8 mouse cellular contexts compared by ENCODE assay signal in the genomic region with DNA sequence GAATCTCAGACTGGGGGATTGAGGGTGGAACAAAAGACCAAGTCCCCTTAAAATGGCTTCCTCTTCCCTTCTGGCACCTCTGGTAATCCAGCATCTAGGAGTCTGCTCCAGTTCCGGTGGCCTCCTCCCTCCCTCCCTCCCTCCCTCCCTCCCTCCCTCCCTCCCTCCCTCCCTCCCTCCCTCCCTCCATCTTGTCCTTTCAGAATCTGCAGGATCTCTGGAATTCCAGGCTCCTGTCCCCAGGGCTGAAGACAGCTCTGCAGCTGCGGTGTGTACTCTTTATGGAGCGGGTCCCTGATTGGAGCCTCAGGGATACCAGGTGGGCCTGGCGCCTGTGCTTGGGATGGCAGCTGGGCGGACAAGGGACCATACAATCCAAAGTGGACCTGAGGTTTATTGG. TPM values are rescaled to one million over a fixed set of nuclear protein-coding genes. Genes with fewer than 3 reads are reported as not detected.
DNase-seq lines count a peak whose midpoint lies in the region; ATAC-seq and TF ChIP-seq lines count a peak whose summit lies in the region.

No protein-coding gene starts in this region.

- ATAC-seq in heart, embryonic 12.5 days (ENCODE audit: insufficient number of reproducible peaks, low FRiP score) = peak; percentile 5; the same call in 1 of the 2 replicates

- no peak for TF ChIP-seq CTCF in MEL (IDR thresholded peaks at IDR 0.05 in 2 of 3, conservative IDR thresholded peaks at IDR 0.05 in 1 of 3; ENCODE audit: control insufficient read depth in 1 of 3, insufficient read depth in 1 of 3, low read depth in 2 of 3, low read length in 3 of 3, poor library complexity in 1 of 3, severe bottlenecking in 1 of 3)

- no peaks in the 10 kb centered on the region for H3K27me3 ChIP-seq in heart, embryonic 12.5 days (replicated peaks)
- H3K27me3 ChIP-seq in MEL (ENCODE audit: control insufficient read depth in 1 of 2, insufficient read depth in 2 of 2, low read length in 2 of 2) = no peaks in the 10 kb centered on the region
- H3K27me3 ChIP-seq in hindbrain, embryonic 10.5 days (ENCODE audit: insufficient read depth, poor library complexity, severe bottlenecking) = no peaks in the 10 kb centered on the region

- DNase-seq in heart, postnatal 36 days = no peak
- DNase-seq in MEL (ENCODE audit: low read depth, low spot score) = no peak
- DNase-seq in hindbrain, embryonic 10.5 days (ENCODE audit: low spot score) = peak; percentile 14
- no peak for DNase-seq in layer of hippocampus, postnatal 36 days
- no peak for DNase-seq in thymus, postnatal 0 days (ENCODE audit: low spot score)
- no peak for DNase-seq in yolk sac, embryonic 10.5 days (ENCODE audit: low spot score)

- peaks cover 56% of the 10 kb centered on the region for H3K4me1 ChIP-seq in heart, embryonic 12.5 days (replicated peaks)
- peaks cover 7 to 33% of the 10 kb centered on the region in 2 experiments; a peak in 3 of 4 replicates for H3K4me1 ChIP-seq in MEL (ENCODE audit: control insufficient read depth in 1 of 2, insufficient read depth in 2 of 2, low read length in 2 of 2)
- H3K4me1 ChIP-seq in hindbrain, embryonic 10.5 days (replicated peaks) = peaks cover 60% of the 10 kb centered on the region

- intact Hi-C loops in heart, postnatal 36 days (cut with DNase I) = no loop called here

- peak overlapping the region; percentile 86 for H3K27ac ChIP-seq in heart, embryonic 12.5 days (ENCODE audit: poor library complexity, severe bottlenecking)
- peak overlapping the region; percentile 96 for H3K27ac ChIP-seq in MEL (ENCODE audit: control insufficient read depth, low read depth, low read length)
- H3K27ac ChIP-seq in hindbrain, embryonic 10.5 days = peak overlapping the region; percentile 96
- H3K27ac ChIP-seq in macrophage = peak overlapping the region; percentile 100

- H3K4me3 ChIP-seq in heart, embryonic 12.5 days = peak overlapping the region; percentile 75
- no peak overlapping the region; a peak in 1 of 4 replicates for H3K4me3 ChIP-seq in MEL (ENCODE audit: control insufficient read depth in 1 of 2, insufficient read depth in 1 of 2, low read depth in 2 of 2, low read length in 2 of 2)
- peak overlapping the region; percentile 91; the same call in 1 of the 2 replicates for H3K4me3 ChIP-seq in hindbrain, embryonic 10.5 days
- H3K4me3 ChIP-seq in macrophage (ENCODE audit: inconsistent target) = no peak overlapping the region

- no peak for TF ChIP-seq EP300 in MEL (IDR thresholded peaks at IDR 0.05; ENCODE audit: low read depth in 1 of 2, low read length in 2 of 2)

- H3K36me3 ChIP-seq in heart, embryonic 12.5 days = peaks cover 64% of the 10 kb centered on the region
- H3K36me3 ChIP-seq in MEL (ENCODE audit: control insufficient read depth in 1 of 2, insufficient read depth in 2 of 2, low read length in 2 of 2) = peaks cover 7 to 27% of the 10 kb centered on the region in 2 experiments
- H3K36me3 ChIP-seq in hindbrain, embryonic 10.5 days = peaks cover 72% of the 10 kb centered on the region
- peaks cover 33% of the 10 kb centered on the region; the same call in 1 of the 2 replicates for H3K36me3 ChIP-seq in macrophage (ENCODE audit: inconsistent target)

- 58% methylated on average over 5 of the region's 5 CpGs for WGBS in heart, embryonic 12.5 days
- WGBS in hindbrain, embryonic 10.5 days = 51% methylated on average over 5 of the region's 5 CpGs
- 100% methylated on average over 1 of the region's 5 CpGs for WGBS in macrophage (ENCODE audit: missing documents)

- no peaks in the 10 kb centered on the region for H3K9me3 ChIP-seq in heart, embryonic 12.5 days (replicated peaks)
- H3K9me3 ChIP-seq in MEL (replicated peaks; ENCODE audit: insufficient read depth, low read length) = no peaks in the 10 kb centered on the region
- no peaks in the 10 kb centered on the region for H3K9me3 ChIP-seq in hindbrain, embryonic 10.5 days

- H3K9ac ChIP-seq in heart, embryonic 12.5 days = peak overlapping the region; percentile 64; the same call in 1 of the 2 replicates
- H3K9ac ChIP-seq in MEL (ENCODE audit: control insufficient read depth, low read depth, low read length, poor library complexity, severe bottlenecking) = peak overlapping the region; percentile 76

- TF ChIP-seq RAD21 in MEL (IDR thresholded peaks at IDR 0.05; ENCODE audit: low read depth, low read length) = no peak

- peak overlapping the region; percentile 72 for H3K4me2 ChIP-seq in heart, embryonic 12.5 days

- no peak for TF ChIP-seq POLR2A in MEL (IDR thresholded peaks at IDR 0.05; ENCODE audit: control insufficient read depth in 1 of 2, insufficient read depth in 1 of 2, low read depth in 1 of 2, low read length in 2 of 2, poor library complexity in 1 of 2)

- H3K79me2 ChIP-seq in MEL (ENCODE audit: control insufficient read depth, insufficient read depth, low read length, poor library complexity) (peaks cover 38% of the 10 kb centered on the region), macrophage (ENCODE audit: inconsistent target) (peaks cover 82% of the 10 kb centered on the region)

RNA-seq across cellular contexts. Expression of a gene that starts 1.6 kb away (rescaled TPM):
- 4,047 and 4,171 TPM in 2 replicates for polyA plus RNA-seq in heart, embryonic 12.5 days (2016; fragmentation: Nextera tagmentation; extraction: Ambion mirVana)
- 100 to 1,000 TPM; 246 to 262 TPM for total RNA-seq in heart, postnatal 36 days (2021)
- total RNA-seq in MEL (2012; rRNA removed) = 1,416 and 1,470 TPM in 2 replicates
- 1,000 to 10,000 TPM in 1 of 2 experiments, not detected in 1; 2,290 TPM for polyA plus RNA-seq in MEL (2012; ENCODE audit: insufficient read depth in 1 of 2, insufficient read length in 2 of 2, low read depth in 1 of 2, low replicate concordance in 2 of 2, missing spikeins in 1 of 2)
- 5,819 and 7,209 TPM in 2 replicates for polyA plus RNA-seq in hindbrain, embryonic 10.5 days (2016; fragmentation: Nextera tagmentation; extraction: Ambion mirVana)
- total RNA-seq in macrophage (2018; cell fraction: chromatin; rRNA removed) = 1,000 to 10,000 TPM in 17 of 26 experiments, 100 to 1,000 TPM in 9; 394 to 2,185 (median 1,126) TPM
- over 10,000 TPM; 22,605 to 41,733 (median 29,198) TPM for total RNA-seq in macrophage (2018; cell fraction: cytosol; rRNA removed)
- total RNA-seq in macrophage (2018; cell fraction: nucleus; rRNA removed) = 1,000 to 10,000 TPM; 1,882 to 6,751 (median 4,081) TPM
- polyA plus RNA-seq in macrophage (2018) = 15,351 to 37,573 TPM (median 32,957 TPM) in 3 replicates
- total RNA-seq in layer of hippocampus, postnatal 36 days (2021) = 100 to 1,000 TPM; 187 to 197 TPM
- polyA plus RNA-seq in thymus, postnatal 0 days (2015; fragmentation: Nextera tagmentation; extraction: Ambion mirVana) = 3,702 and 3,772 TPM in 2 replicates

RNA-seq across cellular contexts. Expression of a gene that starts 5.4 kb away (rescaled TPM):
- 139 and 151 TPM in 2 replicates for polyA plus RNA-seq in heart, embryonic 12.5 days (2016; fragmentation: Nextera tagmentation; extraction: Ambion mirVana)
- 10 to 100 TPM; 26.9 to 28.5 TPM for total RNA-seq in heart, postnatal 36 days (2021)
- total RNA-seq in MEL (2012; rRNA removed) = 105 and 130 TPM in 2 replicates
- polyA plus RNA-seq in MEL (2012; ENCODE audit: insufficient read depth in 1 of 2, insufficient read length in 2 of 2, low read depth in 1 of 2, low replicate concordance in 2 of 2, missing spikeins in 1 of 2) (100 to 1,000 TPM; 205 to 778 TPM), macrophage (2018) (72.6 to 246 TPM (median 245 TPM) in 3 replicates)
- 264 and 295 TPM in 2 replicates for polyA plus RNA-seq in hindbrain, embryonic 10.5 days (2016; fragmentation: Nextera tagmentation; extraction: Ambion mirVana)
- 100 to 1,000 TPM in 21 of 26 experiments, 10 to 100 TPM in 5; 69.8 to 213 (median 134) TPM for total RNA-seq in macrophage (2018; cell fraction: chromatin; rRNA removed)
- 100 to 1,000 TPM; 144 to 214 (median 171) TPM for total RNA-seq in macrophage (2018; cell fraction: cytosol; rRNA removed)
- total RNA-seq in macrophage (2018; cell fraction: nucleus; rRNA removed) = 100 to 1,000 TPM; 106 to 261 (median 170) TPM
- 10 to 100 TPM; 73.5 to 80.8 TPM for total RNA-seq in layer of hippocampus, postnatal 36 days (2021)
- polyA plus RNA-seq in thymus, postnatal 0 days (2015; fragmentation: Nextera tagmentation; extraction: Ambion mirVana) = 177 and 178 TPM in 2 replicates

RNA-seq across cellular contexts. Expression of a gene that starts 20.4 kb away (rescaled TPM):
- polyA plus RNA-seq in heart, embryonic 12.5 days (2016; fragmentation: Nextera tagmentation; extraction: Ambion mirVana) = 0.87 TPM in 2 replicates
- total RNA-seq in heart, postnatal 36 days (2021) = under 1 TPM in 1 of 2 experiments, not detected in 1; 0.16 TPM
- total RNA-seq in MEL (2012; rRNA removed) = 0.56 and 1.1 TPM in 2 replicates
- polyA plus RNA-seq in MEL (2012; ENCODE audit: insufficient read depth in 1 of 2, insufficient read length in 2 of 2, low read depth in 1 of 2, low replicate concordance in 2 of 2, missing spikeins in 1 of 2) (1 to 10 TPM in 1 of 2 experiments, not detected in 1; 1.2 TPM), macrophage (2018) (not detected in 3 replicates)
- polyA plus RNA-seq in hindbrain, embryonic 10.5 days (2016; fragmentation: Nextera tagmentation; extraction: Ambion mirVana) = 0.47 and 1.2 TPM in 2 replicates
- not detected for total RNA-seq in macrophage (2018; cell fraction: chromatin; rRNA removed)
- under 1 TPM in 1 of 26 experiments, not detected in 25; 0.10 TPM for total RNA-seq in macrophage (2018; cell fraction: cytosol; rRNA removed)
- not detected for total RNA-seq in macrophage (2018; cell fraction: nucleus; rRNA removed)
- total RNA-seq in layer of hippocampus, postnatal 36 days (2021) = not detected
- polyA plus RNA-seq in thymus, postnatal 0 days (2015; fragmentation: Nextera tagmentation; extraction: Ambion mirVana) = 2.6 and 2.8 TPM in 2 replicates

RNA-seq across cellular contexts. Expression of a gene that starts 23.4 kb away (rescaled TPM):
- polyA plus RNA-seq in heart, embryonic 12.5 days (2016; fragmentation: Nextera tagmentation; extraction: Ambion mirVana) = 80.7 TPM in 2 replicates
- 10 to 100 TPM; 22.5 to 23.7 TPM for total RNA-seq in heart, postnatal 36 days (2021)
- total RNA-seq in MEL (2012; rRNA removed) = 434 and 469 TPM in 2 replicates
- 100 to 1,000 TPM in 1 of 2 experiments, not detected in 1; 758 TPM for polyA plus RNA-seq in MEL (2012; ENCODE audit: insufficient read depth in 1 of 2, insufficient read length in 2 of 2, low read depth in 1 of 2, low replicate concordance in 2 of 2, missing spikeins in 1 of 2)
- polyA plus RNA-seq in hindbrain, embryonic 10.5 days (2016; fragmentation: Nextera tagmentation; extraction: Ambion mirVana) = 192 and 212 TPM in 2 replicates
- 10 to 100 TPM in 8 of 26 experiments, 1 to 10 TPM in 18; 1.1 to 17.1 (median 8.7) TPM for total RNA-seq in macrophage (2018; cell fraction: chromatin; rRNA removed)
- total RNA-seq in macrophage (2018; cell fraction: cytosol; rRNA removed) = 10 to 100 TPM; 11.6 to 25.0 (median 18.3) TPM
- 10 to 100 TPM in 3 of 26 experiments, 1 to 10 TPM in 23; 3.4 to 16.9 (median 6.7) TPM for total RNA-seq in macrophage (2018; cell fraction: nucleus; rRNA removed)
- 14.9 to 41.5 TPM (median 18.7 TPM) in 3 replicates for polyA plus RNA-seq in macrophage (2018)
- 10 to 100 TPM; 33.0 to 39.9 TPM for total RNA-seq in layer of hippocampus, postnatal 36 days (2021)
- polyA plus RNA-seq in thymus, postnatal 0 days (2015; fragmentation: Nextera tagmentation; extraction: Ambion mirVana) = 129 and 143 TPM in 2 replicates

RNA-seq across cellular contexts. Expression of a gene that starts 25.3 kb away (rescaled TPM):
- polyA plus RNA-seq in heart, embryonic 12.5 days (2016; fragmentation: Nextera tagmentation; extraction: Ambion mirVana) = not detected in 2 replicates
- total RNA-seq in heart, postnatal 36 days (2021) = 1 to 10 TPM; 5.4 to 5.8 TPM
- total RNA-seq in MEL (2012; rRNA removed) = not detected in 2 replicates
- polyA plus RNA-seq in MEL (2012; ENCODE audit: insufficient read depth in 1 of 2, insufficient read length in 2 of 2, low read depth in 1 of 2, low replicate concordance in 2 of 2, missing spikeins in 1 of 2) (not detected), macrophage (2018) (not detected in 3 replicates)
- not detected in 2 replicates for polyA plus RNA-seq in hindbrain, embryonic 10.5 days (2016; fragmentation: Nextera tagmentation; extraction: Ambion mirVana)
- total RNA-seq in macrophage (2018; cell fraction: chromatin; rRNA removed) = not detected
- total RNA-seq in macrophage (2018; cell fraction: cytosol; rRNA removed) = under 1 TPM in 7 of 26 experiments, not detected in 19; 0.22 to 0.78 (median 0.34) TPM
- total RNA-seq in macrophage (2018; cell fraction: nucleus; rRNA removed) = not detected
- total RNA-seq in layer of hippocampus, postnatal 36 days (2021) = 1 to 10 TPM in 1 of 2 experiments, not detected in 1; 2.5 TPM
- polyA plus RNA-seq in thymus, postnatal 0 days (2015; fragmentation: Nextera tagmentation; extraction: Ambion mirVana) = not detected in 2 replicates

Comparison
In these comparisons a context has a peak if more than half of its experiments do, and no peak if none do; other contexts are left out.
1. H3K4me3 ChIP-seq: peak in heart, embryonic 12.5 days (single experiment) and hindbrain, embryonic 10.5 days (single experiment); none in MEL (0 of 2) and macrophage (single experiment).
2. Peak in every context shown above with its lines, with median percentiles within 50 percentile points of each other: H3K27ac ChIP-seq.